Mouse (Mus musculus) right cerebral cortex, postnatal 14 days (tissue): ENCODE results near the gene Adh4.
"Not testable (repeated sequence)": the region's sequence is repeated elsewhere in the genome, so short reads cannot be mapped to it uniquely, and the experiment has no call there.

Experiments used
- DNase-seq: peaks from one replicate; pipeline ENCODE4 v3.0.0; 2022

Gene Adh4

GRCm38 (mm10) chr3:138415121-138415690 lies at the start of gene Adh4:
Adh4 (plus strand) TSS chr3:138415466.
- DNase-seq: no peak

GRCm38 (mm10) chr3:138366181-138366580 lies 49.1 kb upstream of the Adh4 start:
- no peak for DNase-seq

GRCm38 (mm10) chr3:138369546-138369945 lies 45.7 kb upstream of the Adh4 start:
- no peak for DNase-seq

GRCm38 (mm10) chr3:138370289-138370688 lies 45.0 kb upstream of the Adh4 start:
- DNase-seq: not testable (repeated sequence)

- no peak for DNase-seq
These were observed 41.3 kb upstream of the Adh4 start for GRCm38 (mm10) chr3:138373920-138374319.

GRCm38 (mm10) chr3:138375148-138375547 lies 40.1 kb upstream of the Adh4 start:
- DNase-seq: no peak

GRCm38 (mm10) chr3:138381133-138381532 lies 34.1 kb upstream of the Adh4 start:
- DNase-seq: no peak

GRCm38 (mm10) chr3:138387155-138387554 lies 28.1 kb upstream of the Adh4 start:
- DNase-seq: no peak

GRCm38 (mm10) chr3:138404872-138405271 lies 10.4 kb upstream of the Adh4 start:
- no peak for DNase-seq

- peak; percentile 58 for DNase-seq
These were observed 9.9 kb upstream of the Adh4 start for GRCm38 (mm10) chr3:138405341-138405740.

GRCm38 (mm10) chr3:138405840-138406239 lies 9.4 kb upstream of the Adh4 start:
- no peak for DNase-seq

GRCm38 (mm10) chr3:138407920-138408319 lies 7.3 kb upstream of the Adh4 start:
- no peak for DNase-seq

GRCm38 (mm10) chr3:138409585-138409984 lies 5.7 kb upstream of the Adh4 start:
- DNase-seq: no peak

- DNase-seq: no peak
These were observed 5.1 kb upstream of the Adh4 start for GRCm38 (mm10) chr3:138410211-138410610.

GRCm38 (mm10) chr3:138419369-138419768 lies 4.1 kb downstream of the Adh4 start:
- DNase-seq: no peak

GRCm38 (mm10) chr3:138420385-138420784 lies 5.1 kb downstream of the Adh4 start:
- DNase-seq: no peak

- DNase-seq: no peak
These were observed 8.4 kb downstream of the Adh4 start for GRCm38 (mm10) chr3:138423664-138424063.

GRCm38 (mm10) chr3:138424247-138424646 lies 9.0 kb downstream of the Adh4 start:
- no peak for DNase-seq

- no peak for DNase-seq
These were observed 15.2 kb downstream of the Adh4 start for GRCm38 (mm10) chr3:138430360-138430976.

- no peak for DNase-seq
These were observed 16.6 kb downstream of the Adh4 start for GRCm38 (mm10) chr3:138431835-138432234.

GRCm38 (mm10) chr3:138438716-138439115 lies 23.4 kb downstream of the Adh4 start:
- DNase-seq: no peak

- DNase-seq: no peak
These were observed 26.9 kb downstream of the Adh4 start for GRCm38 (mm10) chr3:138442203-138442602.

- peak; percentile 89 for DNase-seq
These were observed 27.6 kb downstream of the Adh4 start, which contains the start of gene Adh5 for GRCm38 (mm10) chr3:138442612-138443464. Adh5 (plus strand) TSS chr3:138443093.

GRCm38 (mm10) chr3:138443465-138443771 lies 28.2 kb downstream of the Adh4 start:
- DNase-seq: no peak
